Mouse (Mus musculus) megakaryocyte, embryonic 14.5 days (primary cell): ENCODE measurements at regions not wholly inside any gene's neighbourhood (a gene's known extent, or its start where the extent isn't known, plus 50 kb on each side); places are given as distances from the start of the nearest gene placed in this dataset.

Experiments
- FLI1 ChIP-seq: IDR thresholded peaks from 2 replicates; pipeline ENCODE4 v1.6.1; 2012; ENCODE audit warnings: low read length, inconsistent platforms, mixed read lengths
- GATA1 ChIP-seq: IDR thresholded peaks from 3 replicates; pipeline ENCODE4 v1.6.1; 2012; ENCODE audit warnings: mixed read lengths, low read length, inconsistent platforms, borderline replicate concordance

GRCm38 (mm10) chr4:71356714-71357113 is 401.1 kb downstream of the Gm11232 start:
- TF ChIP-seq GATA1, result no peak
- no peak for TF ChIP-seq FLI1
